Mouse (Mus musculus) spleen, adult 18-20 months (tissue): Measurements from ENCODE around the gene Cables2.

ENCODE experiments used
- DNase-seq, 2 experiments: peaks; one replicate each; pipeline ENCODE4 v3.0.0; 2022; ENCODE audit warnings: mixed read lengths in 2 of 2

Cables2 gene

DNA sequence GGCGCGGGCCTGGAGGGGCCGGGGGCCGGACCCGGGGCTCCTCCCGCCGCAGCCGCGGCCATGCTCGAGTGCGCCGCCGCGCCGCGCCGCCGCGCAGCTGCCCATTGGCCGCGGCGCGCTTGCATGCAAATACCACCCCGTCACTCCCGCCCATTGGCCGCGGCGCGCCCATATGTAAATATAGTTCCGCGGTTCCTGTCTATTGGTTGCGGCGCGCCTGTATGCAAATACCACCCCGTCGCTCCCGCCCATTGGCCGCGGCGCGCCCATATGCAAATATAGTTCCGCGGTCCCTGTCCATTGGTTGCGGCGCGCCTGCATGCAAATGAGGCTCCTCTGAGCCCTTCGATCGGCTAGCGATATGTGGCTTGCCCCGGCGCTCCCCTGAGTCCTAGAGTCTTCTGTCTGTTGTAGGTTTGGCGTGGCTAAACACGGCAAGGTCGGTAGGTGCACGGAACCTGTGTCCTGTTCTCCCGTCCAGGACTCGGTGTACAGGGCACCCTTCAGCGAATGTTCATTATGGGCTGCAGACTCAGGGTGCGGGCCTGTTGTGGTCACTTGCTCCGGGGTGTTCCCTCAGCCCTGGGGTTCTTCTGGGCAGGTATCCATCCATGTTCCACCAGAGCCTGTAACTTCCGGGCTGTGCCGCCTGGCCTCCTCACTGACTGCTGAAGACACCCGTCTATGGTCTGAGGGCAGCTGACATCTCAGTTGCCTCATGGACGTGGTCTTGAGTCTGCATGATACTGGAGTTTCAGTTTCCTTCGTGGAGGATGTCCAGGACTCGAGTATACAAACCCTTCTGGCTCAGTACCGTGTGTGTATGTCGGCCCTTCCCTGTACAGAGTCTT is at the start of gene Cables2:
Gene Cables2 (minus strand): TSS at position 103 of the 851 bp plus-strand sequence.
- peak; percentile 83 to 88 for DNase-seq

DNA sequence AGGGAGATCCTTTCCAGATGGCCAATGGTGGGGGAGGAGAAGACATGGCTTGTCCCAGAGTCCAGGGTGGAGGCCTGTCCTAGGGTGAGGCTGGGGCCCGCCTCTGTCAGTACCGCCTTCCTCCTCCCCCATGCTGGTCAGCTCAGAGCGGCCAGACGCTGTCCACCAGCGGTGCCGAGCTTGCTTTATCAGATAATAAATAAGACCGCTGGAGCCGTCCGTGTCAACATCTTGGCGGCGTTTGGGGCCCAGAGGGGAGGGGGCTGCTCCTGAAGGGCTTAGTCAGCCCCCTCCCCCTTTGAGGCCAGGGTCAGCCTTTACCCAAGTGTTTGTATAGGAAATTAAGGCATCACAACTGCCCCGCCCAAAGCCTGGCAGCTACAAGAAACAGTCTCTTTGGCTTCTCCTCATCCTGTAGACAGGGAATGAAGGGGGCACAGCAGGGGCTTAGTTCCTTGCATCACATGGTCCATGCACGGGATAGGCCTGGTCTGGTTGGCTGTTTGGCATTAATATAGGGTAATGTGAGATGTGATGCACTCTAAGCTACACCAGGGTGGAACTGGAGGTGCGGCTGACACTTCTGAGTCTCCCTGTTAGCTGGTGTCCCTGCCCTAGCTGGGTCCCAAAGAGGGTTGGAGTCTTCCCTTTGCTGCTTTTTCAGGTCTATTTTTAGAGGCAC is 49.5 kb upstream of the Cables2 start:
- DNase-seq = no peak

DNA sequence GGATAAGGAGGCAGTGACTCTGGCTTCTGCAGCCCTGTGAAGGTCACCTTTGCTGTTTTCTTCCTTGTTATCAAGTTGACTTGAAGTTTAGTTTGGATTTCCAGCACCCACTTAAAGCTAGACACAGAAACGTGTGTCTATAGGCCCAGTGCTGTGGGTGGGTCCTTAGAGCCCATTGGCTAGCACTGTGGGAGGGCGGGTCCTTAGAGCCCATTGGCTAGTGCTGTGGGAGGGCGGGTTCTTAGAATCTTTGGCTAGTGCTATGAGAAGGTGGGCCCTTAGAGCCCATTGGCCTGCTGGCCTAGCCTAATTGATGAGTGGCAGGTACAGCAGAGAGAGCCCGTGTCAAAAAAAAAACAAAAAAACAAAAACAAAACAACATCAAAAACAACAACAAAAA is 46.9 kb upstream of the Cables2 start:
- DNase-seq = no peak

DNA sequence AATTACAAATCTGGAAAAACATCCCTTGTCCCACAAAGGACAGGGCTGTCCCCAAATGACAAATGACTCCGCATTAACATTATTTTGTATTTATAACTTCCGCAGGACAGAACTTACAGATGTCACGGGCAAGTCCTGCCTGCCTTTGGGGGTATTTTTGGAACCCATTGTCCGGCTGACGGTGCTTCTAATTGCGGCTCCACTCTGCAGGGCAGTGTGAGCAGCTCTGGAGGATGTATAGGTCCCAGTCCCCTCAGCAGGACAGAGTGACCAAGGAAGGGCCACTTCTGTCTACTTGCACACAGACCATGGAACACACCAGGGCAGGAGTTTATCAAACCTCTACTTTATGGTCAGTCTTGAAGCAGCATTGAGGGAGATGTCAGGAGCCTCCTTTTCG is 44.3 kb upstream of the Cables2 start:
- no peak for DNase-seq

DNA sequence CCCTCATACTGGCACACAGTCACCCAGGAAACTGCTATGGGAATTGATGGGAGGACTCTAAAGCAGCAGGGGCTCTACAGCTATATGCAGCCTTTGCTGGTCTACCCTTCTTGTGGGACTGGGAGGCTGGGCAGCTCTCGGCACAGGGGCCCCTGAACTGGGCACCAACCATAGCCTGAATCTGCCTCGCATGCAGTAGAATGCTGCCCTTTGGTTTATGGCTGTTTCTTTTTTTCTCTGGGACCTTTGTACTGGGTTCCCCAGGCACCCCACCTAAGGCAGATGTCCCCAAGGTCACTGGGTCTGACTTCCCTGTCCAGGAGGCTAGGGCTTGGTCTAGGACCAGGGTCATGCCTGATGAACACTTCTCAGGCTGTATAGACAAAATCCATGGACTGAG is 41.0 kb upstream of the Cables2 start:
- no peak for DNase-seq

DNA sequence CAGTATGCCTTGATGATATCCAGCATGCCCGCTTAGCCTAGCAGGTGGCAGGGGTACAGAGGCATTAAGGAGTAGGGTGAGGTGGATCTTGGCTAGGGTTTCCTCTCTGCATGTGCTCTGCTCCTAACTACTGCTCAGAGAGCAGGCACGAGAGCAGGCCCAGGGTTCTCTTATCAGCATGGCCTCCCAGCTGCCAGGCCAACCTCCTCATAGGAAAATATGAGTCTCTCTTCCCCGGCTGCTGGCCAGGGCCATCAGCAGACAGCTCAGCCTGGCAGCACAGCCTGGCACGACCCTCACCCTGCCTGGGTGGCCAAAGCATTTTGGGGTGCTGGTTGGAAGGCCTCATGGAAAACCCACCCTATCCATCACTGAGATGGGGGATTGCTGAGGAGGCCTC is 37.9 kb upstream of the Cables2 start:
- no peak for DNase-seq

DNA sequence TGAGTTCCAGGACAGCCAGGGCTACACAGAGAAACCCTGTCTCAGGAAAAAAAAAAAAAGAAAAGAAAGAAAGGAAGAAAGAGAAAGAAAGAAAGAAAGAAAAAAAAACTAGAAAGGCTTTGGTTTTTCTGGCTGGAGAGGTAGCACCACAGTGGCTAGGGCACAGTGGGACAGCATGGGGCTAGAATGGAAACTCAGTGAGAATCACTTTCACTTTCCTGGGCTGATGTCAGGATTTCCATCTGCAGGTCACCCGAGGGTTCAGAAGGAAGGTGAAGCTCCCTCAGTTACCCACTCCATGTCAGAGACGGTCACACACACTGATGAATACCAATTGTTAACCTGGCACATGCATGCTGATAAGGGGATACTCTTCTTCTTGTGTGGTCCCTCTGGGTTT is 34.4 kb upstream of the Cables2 start:
- no peak for DNase-seq

DNA sequence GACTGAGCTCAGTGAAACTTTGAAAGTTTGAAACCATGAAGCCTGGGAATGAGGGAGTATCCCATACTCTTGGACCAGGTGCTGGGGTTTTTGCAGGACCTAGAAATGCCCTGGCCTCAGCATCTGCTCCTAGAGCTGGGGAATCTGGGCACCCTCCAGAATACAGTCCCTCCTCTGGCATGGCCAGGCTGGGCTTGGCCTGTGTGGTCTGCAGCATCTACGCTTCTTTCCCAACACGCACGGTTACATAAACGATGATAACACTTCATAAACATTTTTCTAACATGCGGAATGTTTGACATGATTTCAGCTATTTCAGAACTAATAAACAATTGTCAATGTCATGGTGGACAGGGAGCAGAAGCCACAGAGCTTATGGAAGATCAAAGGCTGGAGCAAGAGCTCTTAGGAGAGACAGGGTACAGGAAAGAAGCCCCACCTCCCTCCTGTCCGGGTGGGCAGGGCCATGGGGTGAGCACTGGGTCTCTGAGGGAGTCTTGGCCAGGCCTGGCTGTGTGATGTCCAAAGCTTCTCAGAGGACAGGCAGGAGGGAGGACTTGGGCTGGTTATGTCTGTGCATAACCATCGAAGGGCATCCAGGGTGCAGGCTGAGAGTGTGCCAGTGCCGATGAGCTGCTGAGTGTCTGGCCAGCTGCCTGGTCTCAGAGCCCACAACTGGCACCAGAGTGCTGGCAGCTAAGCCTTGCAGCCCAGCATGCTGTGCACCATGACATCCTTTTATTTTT is 33.3 kb upstream of the Cables2 start:
- DNase-seq = no peak

DNA sequence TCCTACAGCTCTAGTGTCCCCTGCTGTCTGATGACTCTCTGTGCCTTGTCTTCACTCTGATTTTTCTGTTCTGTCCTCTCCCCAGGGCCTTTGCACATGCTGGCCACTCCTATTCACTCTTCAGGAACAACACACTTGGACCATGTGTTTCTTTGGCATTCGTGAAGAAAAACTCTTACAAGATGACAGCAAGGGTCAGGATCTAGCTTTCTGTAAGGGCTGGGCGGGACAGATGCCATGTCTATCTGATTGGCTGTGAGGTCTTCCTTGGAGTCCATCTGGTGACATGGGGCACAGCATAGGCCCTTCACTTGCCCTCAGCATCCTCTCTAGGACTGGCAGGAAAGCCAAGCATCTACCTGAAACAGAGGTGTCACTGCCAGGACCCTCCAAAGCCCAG is 32.7 kb upstream of the Cables2 start:
- no peak for DNase-seq

DNA sequence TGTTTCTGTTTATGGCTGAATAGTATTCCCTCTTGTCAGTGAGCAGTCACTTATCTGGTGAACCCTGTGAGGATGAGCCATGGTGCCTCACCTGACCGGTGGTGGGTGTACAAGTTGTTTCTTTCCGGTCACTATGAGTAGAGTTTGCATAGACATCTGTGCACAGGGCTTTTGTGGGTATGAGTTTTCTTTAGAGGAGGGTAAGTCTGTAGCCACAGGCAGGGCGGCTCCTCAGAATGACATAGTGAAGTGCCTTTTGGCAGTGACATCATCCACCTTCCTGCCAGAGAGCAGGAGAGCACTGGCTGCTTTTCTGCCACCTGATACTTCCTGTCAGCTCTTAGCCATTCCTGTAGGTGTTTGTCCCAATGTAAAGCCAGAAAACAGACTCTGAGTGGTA is 32.2 kb upstream of the Cables2 start:
- DNase-seq = no peak

DNA sequence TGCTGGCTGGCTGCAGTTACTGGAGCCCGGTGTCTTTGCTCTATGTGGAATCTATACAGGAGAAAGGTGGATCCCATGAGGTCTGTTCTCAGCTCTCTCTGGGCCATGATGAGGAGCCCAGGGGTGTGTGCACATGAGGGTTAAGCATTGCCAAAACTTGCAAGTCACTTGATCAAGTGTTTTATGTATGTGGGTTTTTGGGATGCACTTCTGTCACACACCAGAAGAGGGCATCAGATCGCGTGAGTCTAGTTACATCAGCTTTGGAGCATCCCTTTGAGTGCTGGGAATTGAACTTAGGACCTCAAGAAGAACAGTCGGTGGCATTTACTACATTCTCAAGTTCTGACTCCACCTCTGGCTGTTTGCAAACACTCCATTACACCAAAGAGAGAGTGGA is 31.3 kb upstream of the Cables2 start:
- DNase-seq = no peak

DNA sequence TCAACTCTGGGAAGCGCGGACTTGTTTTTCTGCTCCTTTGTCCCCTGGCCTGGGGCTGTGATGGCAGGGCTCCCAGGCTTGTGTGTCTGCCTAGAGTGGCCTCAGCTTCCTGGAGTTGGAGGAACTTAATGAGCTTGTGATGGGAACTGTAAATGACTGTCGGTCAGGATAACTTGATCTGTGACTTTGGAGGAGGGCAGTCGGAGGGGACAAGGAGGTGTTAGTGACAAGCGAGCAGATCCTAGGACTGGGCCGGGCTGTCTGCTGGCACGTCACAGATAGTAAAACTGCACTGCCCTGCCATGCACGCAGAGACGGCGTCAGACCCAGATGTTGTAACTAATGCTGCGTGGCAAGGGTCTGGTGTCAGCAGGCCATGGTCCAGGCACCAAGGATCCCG is 30.2 kb upstream of the Cables2 start:
- DNase-seq = no peak

DNA sequence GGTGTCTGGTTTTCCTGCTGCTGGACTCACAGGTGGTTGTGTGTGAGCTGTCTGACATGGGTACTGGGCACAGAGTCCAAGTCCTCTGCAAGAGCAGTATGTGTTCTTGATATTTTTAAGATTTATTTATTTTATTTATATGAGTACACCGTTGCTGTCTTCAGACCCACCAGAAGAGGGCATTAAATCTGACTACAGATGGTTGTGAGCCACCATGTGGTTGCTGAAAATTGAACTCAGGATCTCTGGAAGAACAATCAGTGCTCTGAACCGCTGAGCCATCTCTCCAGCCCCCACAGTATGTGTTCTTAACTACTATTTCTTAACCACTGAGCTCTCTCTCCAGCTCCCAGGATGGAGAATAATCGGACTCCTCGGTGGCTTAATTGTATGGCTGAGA is 28.9 kb upstream of the Cables2 start:
- no peak for DNase-seq

DNA sequence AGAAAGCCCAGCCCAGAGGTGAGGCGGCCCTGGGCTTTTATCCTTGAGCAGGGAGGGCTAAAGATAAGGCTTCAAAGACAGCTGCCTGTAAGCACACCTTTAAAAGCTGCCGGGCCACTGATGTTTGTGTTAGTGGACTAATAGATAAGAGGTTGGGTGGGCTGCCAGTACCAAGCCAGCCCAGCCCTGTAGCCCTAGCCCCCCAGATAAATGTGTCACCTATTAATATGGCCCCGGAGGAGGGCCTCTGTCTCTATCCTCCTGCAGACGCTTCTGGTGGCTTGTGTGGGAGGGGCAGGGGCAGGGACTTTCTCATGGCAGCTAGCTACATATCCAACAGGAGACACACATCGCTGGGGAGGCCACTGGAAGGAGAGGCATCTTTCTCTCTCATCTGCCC is 27.5 kb upstream of the Cables2 start:
- no peak for DNase-seq

DNA sequence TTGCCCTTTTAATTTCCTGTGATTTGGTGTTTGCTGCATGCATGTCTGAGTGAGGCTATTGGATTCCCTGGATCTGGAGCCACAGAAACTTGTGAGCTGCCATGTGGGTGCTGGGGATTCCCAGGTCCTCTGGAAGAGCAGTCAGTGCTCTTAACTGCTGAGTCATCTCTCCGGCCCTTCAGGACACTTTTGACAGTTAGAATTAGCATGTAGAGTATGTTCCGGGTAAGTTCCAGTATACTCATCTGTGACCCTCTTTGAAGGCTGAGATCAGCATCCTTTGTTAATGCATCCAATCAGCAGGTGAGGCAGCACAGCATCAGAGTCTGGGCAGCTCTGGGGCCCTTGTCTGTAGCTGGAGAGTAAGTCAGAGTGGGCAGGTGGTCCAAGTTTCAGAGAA is 27.0 kb upstream of the Cables2 start:
- no peak for DNase-seq

DNA sequence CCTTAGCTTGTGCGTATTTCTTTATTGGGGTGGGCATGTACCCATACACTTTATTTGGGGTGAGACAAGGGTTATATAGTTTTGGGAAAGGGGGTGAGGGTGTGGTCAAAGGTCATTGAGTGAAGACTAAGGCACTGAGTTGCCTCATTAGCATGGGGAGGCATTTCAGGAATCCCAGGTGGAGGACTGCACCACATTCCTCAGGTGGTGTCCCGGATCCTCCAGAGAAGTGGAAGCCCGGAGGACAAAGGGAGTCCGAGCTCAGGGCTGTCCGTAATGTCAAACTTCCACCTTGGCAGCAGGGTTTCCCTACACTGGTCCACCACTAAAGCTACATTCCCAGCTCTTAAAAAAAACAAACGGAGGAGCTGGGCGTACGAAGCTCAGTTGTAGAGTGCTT is 19.6 kb upstream of the Cables2 start:
- no peak for DNase-seq

DNA sequence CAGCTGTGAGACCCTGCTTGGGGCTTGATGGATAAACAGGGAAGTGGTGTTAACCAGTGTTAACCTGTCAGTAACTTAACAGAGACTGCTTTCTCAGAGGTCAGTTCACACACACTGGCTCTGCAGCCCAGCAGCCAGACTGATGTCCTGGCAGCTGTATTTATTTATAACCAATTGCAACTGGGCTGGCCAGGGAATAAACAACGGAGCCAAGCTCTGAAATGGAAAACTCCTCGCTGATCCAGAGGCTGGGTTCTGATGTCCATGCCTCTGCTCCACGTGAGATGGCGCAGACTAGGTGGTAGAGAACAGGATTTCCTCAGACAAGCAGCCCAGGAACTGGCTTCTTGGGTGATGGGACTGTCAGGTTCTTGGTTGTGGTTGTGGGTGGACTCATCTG is 18.7 kb upstream of the Cables2 start:
- no peak for DNase-seq

DNA sequence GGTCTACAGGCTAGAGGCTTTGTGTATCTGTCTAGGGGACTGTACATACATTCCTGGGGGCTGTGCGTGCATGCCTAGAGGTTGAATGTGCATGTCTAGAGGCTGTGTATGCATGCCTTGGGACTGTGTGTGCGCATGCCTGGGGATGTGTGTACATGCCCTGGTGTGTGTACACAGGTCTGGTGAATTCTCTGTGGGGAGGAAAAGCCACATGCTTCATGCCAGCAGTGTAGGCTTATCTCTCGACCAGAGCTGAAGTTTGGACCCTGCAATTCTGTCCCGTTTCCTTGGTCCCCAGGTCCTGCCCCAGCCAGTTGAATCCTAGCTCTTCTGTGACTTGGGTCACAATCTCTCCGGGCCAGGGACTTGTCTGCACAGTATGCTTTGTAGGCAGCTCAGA is 18.3 kb upstream of the Cables2 start:
- no peak for DNase-seq

DNA sequence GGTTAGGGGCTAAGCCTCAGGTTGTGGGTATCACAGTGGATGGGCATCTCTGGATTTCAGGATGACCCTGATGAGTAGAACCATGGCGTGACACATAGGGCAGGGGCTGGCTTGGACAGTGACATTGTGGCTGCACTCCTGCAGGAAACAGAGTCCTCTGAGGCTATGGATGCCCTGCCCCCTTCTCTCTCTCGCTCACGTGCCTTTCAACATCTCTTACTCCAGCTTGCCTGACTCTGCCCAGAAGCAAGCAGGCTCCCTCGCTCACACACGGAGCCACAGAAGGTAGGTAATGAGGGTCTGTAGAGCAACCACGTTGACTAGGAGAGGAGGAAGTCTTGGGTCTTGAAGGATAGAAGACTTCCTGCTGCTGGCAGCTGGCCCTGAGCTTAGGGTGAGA is 17.2 kb upstream of the Cables2 start:
- DNase-seq = no peak

DNA sequence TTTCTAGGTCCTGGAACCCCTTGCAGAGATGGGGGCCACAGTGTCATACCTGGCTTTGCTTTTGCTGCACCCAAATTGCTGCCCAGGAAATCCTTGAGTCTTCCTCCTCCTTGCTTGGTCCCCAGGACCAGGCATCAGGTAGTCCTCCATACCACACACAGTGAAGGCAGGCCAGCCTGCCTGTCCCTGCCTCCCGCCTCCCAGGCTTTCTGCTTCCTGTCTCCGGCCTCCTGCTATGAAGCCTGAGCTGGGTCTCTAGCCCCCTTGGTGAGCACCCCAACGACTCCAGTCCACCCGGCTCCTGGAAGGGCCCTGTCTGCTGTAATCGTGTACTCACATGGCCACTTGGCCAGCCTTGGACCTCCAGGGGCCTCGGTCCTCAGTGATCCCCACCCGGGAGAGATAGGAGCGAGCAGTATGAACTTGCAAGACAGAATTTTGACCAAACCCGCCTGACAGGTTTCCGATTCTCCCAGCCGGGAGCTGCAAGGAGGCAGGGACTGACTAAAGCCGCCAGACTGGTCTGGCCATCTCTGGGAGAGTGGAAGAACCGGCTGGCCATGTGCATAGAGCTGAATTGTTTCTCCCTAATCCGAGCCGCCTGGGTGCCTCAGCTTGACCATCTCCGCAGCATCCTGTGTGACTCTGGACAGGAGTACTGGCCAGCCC is 16.3 kb upstream of the Cables2 start, which contains the start of gene Rbbp8nl:
Gene Rbbp8nl (minus strand): TSS at position 440 of the 669 bp plus-strand sequence.
- no peak for DNase-seq

DNA sequence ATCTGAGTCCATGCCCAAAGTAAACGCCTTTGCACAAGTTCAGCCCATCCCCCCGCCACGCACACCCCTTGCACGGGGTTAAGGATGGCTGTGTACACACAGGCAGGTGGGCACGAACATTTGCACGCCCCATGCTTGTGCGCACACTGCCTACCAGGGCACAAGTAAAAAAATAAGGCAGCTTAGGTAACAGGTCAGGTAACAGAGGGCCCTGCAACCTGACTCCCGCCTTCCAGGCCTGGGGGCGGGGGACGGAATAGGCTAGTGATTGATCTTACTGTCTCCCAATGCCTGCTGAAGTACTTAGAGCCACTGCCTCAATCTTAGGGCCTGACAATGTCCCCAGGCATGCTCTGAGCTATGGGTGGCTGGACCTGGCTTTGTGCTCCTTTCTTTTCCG is 15.7 kb upstream of the Cables2 start:
- no peak for DNase-seq

DNA sequence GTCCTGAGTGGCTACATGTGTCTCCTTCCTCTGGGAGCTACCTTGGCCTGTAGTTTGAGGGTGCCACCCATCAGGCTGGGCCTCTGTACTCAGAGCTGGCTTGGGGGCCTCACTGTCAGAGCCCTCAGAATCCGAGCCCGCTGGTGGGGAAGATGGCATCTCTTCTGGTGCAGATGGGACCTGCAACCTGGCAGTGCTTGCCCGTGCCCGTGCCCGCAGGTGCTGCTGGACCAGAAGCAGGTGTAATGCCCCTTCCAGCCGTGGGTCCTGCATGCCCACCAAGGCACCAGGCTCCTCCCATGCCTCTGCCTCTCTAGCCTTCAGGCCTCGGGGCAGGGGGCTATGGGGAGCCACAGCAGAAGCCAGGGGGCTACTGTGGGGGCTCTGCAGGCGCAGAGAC is 6.0 kb upstream of the Cables2 start:
- DNase-seq = no peak

DNA sequence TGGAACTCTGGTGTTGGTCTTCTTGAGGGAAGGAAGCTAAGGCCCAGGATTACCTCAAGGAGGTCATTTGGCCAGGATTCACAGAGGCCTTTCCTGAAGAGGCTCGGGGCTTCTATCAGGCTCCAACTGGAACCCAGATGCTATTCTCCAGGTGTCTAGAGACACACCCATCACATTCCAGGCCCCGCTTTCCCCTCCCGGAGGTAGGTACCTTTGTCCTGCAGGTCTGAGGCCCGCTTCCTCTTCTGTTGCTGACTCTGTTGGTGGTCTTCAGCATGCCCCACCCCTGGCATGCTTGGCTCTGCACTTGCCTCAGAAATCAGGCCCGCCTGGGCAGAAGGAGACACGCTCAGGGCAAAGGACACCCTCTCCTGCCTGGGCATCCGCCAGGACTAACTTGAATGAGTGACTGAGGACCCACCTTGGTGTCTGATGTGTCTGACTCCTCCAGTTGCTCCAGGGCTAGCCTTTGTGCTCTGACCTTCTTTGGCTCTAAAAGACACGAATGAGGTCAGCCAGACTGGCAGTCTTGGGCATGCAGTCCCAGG is 4.6 kb upstream of the Cables2 start:
- no peak for DNase-seq
